Mouse (Mus musculus) heart, adult 2 months (tissue): ENCODE results near the gene Vmn2r106. TPM values are rescaled to one million over a fixed set of nuclear protein-coding genes. Genes with fewer than 3 reads are reported as not detected.

Experiments
- DNase-seq, 2 experiments: peaks; one replicate each; pipeline ENCODE4 v3.0.0; 2021
- H3K27ac ChIP-seq: fragments of 200-600 bp; 2 replicates; pipeline ENCODE4 v1.8.1; 2022
- H3K27me3 ChIP-seq: fragments of 200-500 bp; 2 replicates; pipeline ENCODE4 v1.6.1; 2012; ENCODE audit warnings: mild to moderate bottlenecking, low read length, inconsistent platforms, mixed read lengths; ENCODE audit not compliant: control insufficient read depth, insufficient read depth
- H3K36me3 ChIP-seq: fragments of 200-500 bp; 2 replicates; pipeline ENCODE4 v1.6.1; 2012; ENCODE audit warnings: low read length, inconsistent platforms; ENCODE audit not compliant: control insufficient read depth, insufficient read depth
- H3K4me1 ChIP-seq: fragments of 200-500 bp; 2 replicates; pipeline ENCODE4 v1.6.1; 2011; ENCODE audit warnings: low read length; ENCODE audit not compliant: control insufficient read depth, insufficient read depth
- H3K4me3 ChIP-seq: fragments of 200-600 bp; 2 replicates; pipeline ENCODE4 v1.8.1; 2022
- H3K79me2 ChIP-seq: fragments of 200-500 bp; replicated peaks from 2 replicates; pipeline ENCODE4 v1.6.1; 2012; ENCODE audit warnings: mild to moderate bottlenecking, inconsistent platforms, low read length, moderate library complexity, mixed read lengths; ENCODE audit not compliant: control insufficient read depth, insufficient read depth
- H3K9ac ChIP-seq: fragments of 200-500 bp; 2 replicates; pipeline ENCODE4 v1.6.1; 2012; ENCODE audit warnings: low read depth, mild to moderate bottlenecking, control low read depth, inconsistent platforms, low read length, mixed read lengths
- CTCF ChIP-seq: fragments of 200-600 bp; IDR thresholded peaks from 2 replicates; pipeline ENCODE4 v1.8.1; 2022; ENCODE audit warnings: antibody characterized with exemption, mild to moderate bottlenecking, moderate library complexity
- EP300 ChIP-seq: fragments of 200-500 bp; IDR thresholded peaks from 2 replicates; pipeline ENCODE4 v1.6.1; 2011; ENCODE audit warnings: low read depth, low read length, control low read depth; ENCODE audit not compliant: insufficient read depth
- POLR2A ChIP-seq: fragments of 200-500 bp; IDR thresholded peaks from 2 replicates; pipeline ENCODE4 v1.6.1; 2011; ENCODE audit warnings: mild to moderate bottlenecking, low read depth, low read length, control low read depth; ENCODE audit not compliant: insufficient read depth
- WGBS: fragments of 180-500 bp; shearing (Covaris S2); methylation state at CpG from one replicate; pipeline ENCODE4 v1.1.7; 2018; 5-methylcytosine and 5-hydroxymethylcytosine counted together
- intact Hi-C: fragments of 180-260 bp; cut with DNase I; formaldehyde crosslinking; loops from one replicate; pipeline ENCODE4 v1.15.1; 2025
- long read RNA-seq: library from polyadenylated mRNA; stranded (forward); transcript quantifications from one replicate; pipeline ENCODE4 v2.0.0, GENCODE M21; 2021
- polyA plus RNA-seq: library from polyadenylated mRNA; depleted of rRNA; stranded (reverse); fragments of >200 nt; gene quantifications from 2 replicates; pipeline ENCODE4 v1.2.3, GENCODE M21; 2012; rRNA removed
- total RNA-seq, 2 experiments: library from RNA; stranded (reverse); gene quantifications; 2 replicates each; pipeline ENCODE4 v1.2.3; 2021

The Vmn2r106 gene
- total RNA-seq (not detected), polyA plus RNA-seq (not detected in 2 replicates)
- long read RNA-seq, result 0 reads

DNA sequence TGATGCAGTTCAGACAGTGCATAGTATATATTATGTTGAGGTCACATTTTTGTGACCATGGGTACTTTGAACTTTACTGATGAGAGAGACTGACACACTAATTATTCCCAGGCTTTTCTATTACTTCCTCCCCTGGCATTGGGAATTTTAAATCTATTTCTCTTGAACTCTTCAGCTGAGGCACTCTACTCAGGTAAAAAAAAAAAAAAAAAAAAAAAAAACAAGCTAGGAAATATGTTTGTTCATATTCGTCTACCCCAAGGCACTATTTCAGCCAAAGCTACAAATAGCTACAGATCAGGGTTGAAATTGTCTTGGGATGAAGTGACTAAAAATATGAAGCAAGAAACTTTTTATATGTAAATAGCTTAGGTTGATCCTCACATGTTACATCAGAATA, at the start of gene Vmn2r106:
Gene Vmn2r106 (minus strand): TSS at position 101 of the 400 bp plus-strand sequence.
- H3K79me2 ChIP-seq, result no peaks in the 10 kb centered on the region
- 50% methylated on average over 1 of the region's 1 CpGs for WGBS
- DNase-seq, result no peak
- H3K27me3 ChIP-seq, result no peaks in the 10 kb centered on the region
- intact Hi-C loops, result no loop called here
- no peaks in the 10 kb centered on the region for H3K36me3 ChIP-seq
- H3K9ac ChIP-seq, result no peak within 1 kb of the TSS
- H3K27ac ChIP-seq, result no peak within 1 kb of the TSS
- no peaks in the 10 kb centered on the region for H3K4me1 ChIP-seq
- H3K4me3 ChIP-seq, result no peak within 1 kb of the TSS
- no peak for TF ChIP-seq EP300
- TF ChIP-seq POLR2A, result no peak
- TF ChIP-seq CTCF, result no peak

DNA sequence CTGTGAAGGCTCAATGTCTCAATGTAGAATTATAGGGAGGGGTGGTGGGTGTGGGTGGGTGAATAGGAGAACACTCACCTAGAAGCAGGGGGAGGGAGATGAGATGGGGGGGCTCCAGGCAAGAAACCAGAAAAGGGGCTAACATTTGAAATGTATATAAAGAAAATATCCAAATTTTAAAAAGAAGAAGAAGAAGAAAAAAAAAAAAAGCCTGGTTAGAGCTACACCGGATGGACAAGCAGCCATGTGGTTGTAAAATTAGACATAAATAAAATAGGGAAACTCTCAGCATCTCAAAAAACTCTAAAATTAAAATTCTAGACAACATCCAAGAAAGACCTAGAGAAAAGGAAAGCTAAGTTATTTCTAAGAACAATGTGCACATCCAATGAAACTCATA, 20.4 kb upstream of the Vmn2r106 start:
- no peak overlapping the region for H3K27ac ChIP-seq
- intact Hi-C loops, result no loop called here
- no peak overlapping the region for H3K9ac ChIP-seq
- no peaks in the 10 kb centered on the region for H3K27me3 ChIP-seq
- no peaks in the 10 kb centered on the region for H3K36me3 ChIP-seq
- no peak for DNase-seq
- no peaks in the 10 kb centered on the region for H3K79me2 ChIP-seq
- H3K4me3 ChIP-seq, result no peak overlapping the region
- TF ChIP-seq EP300 (no peak), CTCF (no peak), POLR2A (no peak)
- WGBS, result 86% methylated on average over 1 of the region's 1 CpGs
- H3K4me1 ChIP-seq, result no peaks in the 10 kb centered on the region

GRCm38 (mm10) chr17:20286906-20287305, 1.6 kb upstream of the Vmn2r106 start:
- H3K27ac ChIP-seq, result no peak overlapping the region
- H3K27me3 ChIP-seq, result no peaks in the 10 kb centered on the region
- no peaks in the 10 kb centered on the region for H3K36me3 ChIP-seq
- DNase-seq, result no peak
- no peak overlapping the region for H3K9ac ChIP-seq
- no peaks in the 10 kb centered on the region for H3K4me1 ChIP-seq
- intact Hi-C loops, result no loop called here
- no peak overlapping the region for H3K4me3 ChIP-seq
- TF ChIP-seq POLR2A, result no peak
- no peak for TF ChIP-seq EP300
- no peak for TF ChIP-seq CTCF
- no peaks in the 10 kb centered on the region for H3K79me2 ChIP-seq

- H3K36me3 ChIP-seq, result no peaks in the 10 kb centered on the region
- H3K79me2 ChIP-seq, result no peaks in the 10 kb centered on the region
- no peak overlapping the region for H3K27ac ChIP-seq
- no peak overlapping the region for H3K4me3 ChIP-seq
- intact Hi-C loops, result no loop called here
- H3K27me3 ChIP-seq, result no peaks in the 10 kb centered on the region
- no peak for TF ChIP-seq POLR2A
- no peak for TF ChIP-seq CTCF
- TF ChIP-seq EP300, result no peak
- DNase-seq, result no peak
- 56% methylated on average over 4 of the region's 4 CpGs for WGBS
- no peaks in the 10 kb centered on the region for H3K4me1 ChIP-seq
- H3K9ac ChIP-seq, result no peak overlapping the region
Observed at GRCm38 (mm10) chr17:20255522-20255921, 29.8 kb downstream of the Vmn2r106 start.

DNA sequence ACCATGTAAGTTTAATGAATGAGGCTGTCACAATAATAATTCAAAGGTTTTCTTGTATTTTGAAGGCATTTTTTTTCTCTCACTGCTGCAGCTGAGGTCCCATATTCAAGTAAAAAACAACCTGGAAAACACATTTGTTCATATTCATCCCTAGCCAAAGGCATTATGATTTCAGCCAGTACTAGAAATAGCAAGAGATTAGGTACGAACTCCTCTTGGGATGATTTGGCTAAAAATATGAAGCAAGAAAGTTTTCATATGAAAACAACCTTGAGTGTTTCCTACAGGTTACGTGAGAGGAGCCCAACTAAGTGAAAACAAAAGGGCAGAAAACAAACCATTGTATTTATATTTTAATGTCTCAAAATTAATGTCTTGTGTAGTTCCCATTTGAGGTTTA, 50.4 kb downstream of the Vmn2r106 start, which contains the start of gene Vmn2r105:
Gene Vmn2r105 (minus strand): TSS at position 101 of the 400 bp plus-strand sequence.
- H3K79me2 ChIP-seq, result no peaks in the 10 kb centered on the region
- no peak within 1 kb of the TSS for H3K4me3 ChIP-seq
- no peaks in the 10 kb centered on the region for H3K4me1 ChIP-seq
- no peak for TF ChIP-seq EP300
- no peak for TF ChIP-seq CTCF
- no peak for TF ChIP-seq POLR2A
- 51% methylated on average over 2 of the region's 2 CpGs for WGBS
- intact Hi-C loops, result no loop called here
- DNase-seq, result no peak
- H3K27ac ChIP-seq, result no peak within 1 kb of the TSS
- no peaks in the 10 kb centered on the region for H3K27me3 ChIP-seq
- no peak within 1 kb of the TSS for H3K9ac ChIP-seq
- no peaks in the 10 kb centered on the region for H3K36me3 ChIP-seq

Other genes starting within 250 kb of the Vmn2r106 start
- not detected for gene Vmn2r104, start 237.2 kb downstream of the Vmn2r106 start, total RNA-seq
- gene Vmn2r104, start 237.2 kb downstream of the Vmn2r106 start, polyA plus RNA-seq, result not detected in 2 replicates
- not detected for gene Fpr-rs7, start 171.3 kb downstream of the Vmn2r106 start, total RNA-seq
- gene Fpr-rs7, start 171.3 kb downstream of the Vmn2r106 start, polyA plus RNA-seq, result not detected in 2 replicates
- gene Fpr-rs6, start 102.5 kb downstream of the Vmn2r106 start, total RNA-seq, result not detected
- gene Fpr-rs6, start 102.5 kb downstream of the Vmn2r106 start, polyA plus RNA-seq, result not detected in 2 replicates
- not detected for gene Vmn2r105, start 50.5 kb downstream of the Vmn2r106 start, total RNA-seq
- gene Vmn2r105, start 50.5 kb downstream of the Vmn2r106 start, polyA plus RNA-seq, result not detected in 2 replicates
- not detected for gene Vmn2r107, start 59.7 kb upstream of the Vmn2r106 start, total RNA-seq
- not detected in 2 replicates for gene Vmn2r107, start 59.7 kb upstream of the Vmn2r106 start, polyA plus RNA-seq
- gene Vmn1r224, start 128.6 kb upstream of the Vmn2r106 start, total RNA-seq, result not detected
- gene Vmn1r224, start 128.6 kb upstream of the Vmn2r106 start, polyA plus RNA-seq, result not detected in 2 replicates
- gene Vmn2r108, start 195.8 kb upstream of the Vmn2r106 start, total RNA-seq, result not detected
- not detected in 2 replicates for gene Vmn2r108, start 195.8 kb upstream of the Vmn2r106 start, polyA plus RNA-seq
- not detected for gene Vmn1r225, start 212.6 kb upstream of the Vmn2r106 start, total RNA-seq
- gene Vmn1r225, start 212.6 kb upstream of the Vmn2r106 start, polyA plus RNA-seq, result not detected in 2 replicates